Mouse (Mus musculus) olfactory bulb, adult 2 months (tissue): ENCODE measurements around the gene Mrps2. TPM values are rescaled to one million over a fixed set of nuclear protein-coding genes. Genes with fewer than 3 reads are reported as not detected.
"Not testable (repeated sequence)": the region's sequence is repeated elsewhere in the genome, so short reads cannot be mapped to it uniquely, and the experiment has no call there.

ENCODE experiments used
- H3K27ac ChIP-seq: fragments of 200-500 bp; 2 replicates; pipeline ENCODE4 v1.5.1; 2012; ENCODE audit warnings: low read depth, low read length; ENCODE audit not compliant: insufficient read depth
- H3K4me1 ChIP-seq: fragments of 200-500 bp; 2 replicates; pipeline ENCODE4 v1.6.1; 2012; ENCODE audit warnings: low read length; ENCODE audit not compliant: control insufficient read depth, insufficient read depth
- H3K4me3 ChIP-seq: fragments of 200-500 bp; 2 replicates; pipeline ENCODE4 v1.5.1; 2012; ENCODE audit warnings: mild to moderate bottlenecking, low read depth, low read length, moderate library complexity; ENCODE audit not compliant: insufficient read depth
- CTCF ChIP-seq: fragments of 200-500 bp; IDR thresholded peaks from 2 replicates; pipeline ENCODE4 v1.5.1; 2012; ENCODE audit warnings: low read depth, mild to moderate bottlenecking, low read length, moderate library complexity; ENCODE audit not compliant: insufficient read depth
- POLR2A ChIP-seq: fragments of 200-500 bp; IDR thresholded peaks from 2 replicates; pipeline ENCODE4 v1.6.1; 2012; ENCODE audit warnings: mild to moderate bottlenecking, low read depth, low read length, moderate library complexity; ENCODE audit not compliant: insufficient read depth
- WGBS: fragments of 180-500 bp; shearing (Covaris S2); methylation state at CpG from one replicate; pipeline ENCODE4 v1.1.7; 2018; 5-methylcytosine and 5-hydroxymethylcytosine counted together
- polyA plus RNA-seq: library from polyadenylated mRNA; stranded (reverse); fragments of >200 nt; gene quantifications from 2 replicates; pipeline ENCODE4 v1.2.4, GENCODE M21; 2012; ENCODE audit warnings: low replicate concordance; ENCODE audit not compliant: missing spikeins, insufficient read depth, insufficient read length

Gene Mrps2
- polyA plus RNA-seq, 1 experiment, result not detected

- no peak overlapping the region for H3K27ac ChIP-seq
- H3K4me3 ChIP-seq, result no peak overlapping the region
- no peak for TF ChIP-seq POLR2A
- TF ChIP-seq CTCF, result no peak
- WGBS, result 91% methylated on average over 16 of the region's 16 CpGs
- no peaks in the 10 kb centered on the region for H3K4me1 ChIP-seq
Observed at GRCm38 (mm10) chr2:28495801-28496595, 28.1 kb downstream of the Mrps2 start.

GRCm38 (mm10) chr2:28496671-28497070, 28.8 kb downstream of the Mrps2 start, which contains the start of gene Gbgt1:
Gene Gbgt1 (plus strand): TSS chr2:28496891.
- Histone ChIP-seq H3K4me1 (no peaks in the 10 kb centered on the region), H3K4me3 (no peak within 1 kb of the TSS), H3K27ac (no peak within 1 kb of the TSS)
- TF ChIP-seq POLR2A (no peak), CTCF (no peak)
- WGBS, result 70% methylated on average over 5 of the region's 5 CpGs

- no peaks in the 10 kb centered on the region for H3K4me1 ChIP-seq
Observed at GRCm38 (mm10) chr2:28497561-28497960, 29.7 kb downstream of the Mrps2 start.

GRCm38 (mm10) chr2:28498431-28498830, 30.6 kb downstream of the Mrps2 start:
- TF ChIP-seq POLR2A (no peak), CTCF (no peak)
- H3K4me1 ChIP-seq, result no peaks in the 10 kb centered on the region
- 90% methylated on average over 4 of the region's 4 CpGs for WGBS
- no peak overlapping the region for H3K4me3 ChIP-seq
- H3K27ac ChIP-seq, result no peak overlapping the region

More at GRCm38 (mm10) chr2:28497561-28497960, 29.7 kb downstream of the Mrps2 start:
- H3K4me3 ChIP-seq, result no peak overlapping the region
- H3K27ac ChIP-seq, result no peak overlapping the region
- TF ChIP-seq CTCF (no peak), POLR2A (no peak)
- 88% methylated on average over 5 of the region's 5 CpGs for WGBS

- 90% methylated on average over 10 of the region's 10 CpGs for WGBS
- no peak for TF ChIP-seq POLR2A
- no peak for TF ChIP-seq CTCF
- H3K4me1 ChIP-seq, result no peaks in the 10 kb centered on the region
Observed at GRCm38 (mm10) chr2:28502987-28503386, 35.1 kb downstream of the Mrps2 start.

GRCm38 (mm10) chr2:28504676-28505075, 36.8 kb downstream of the Mrps2 start:
- 89% methylated on average over 13 of the region's 13 CpGs for WGBS
- H3K4me3 ChIP-seq, result no peak overlapping the region
- no peak for TF ChIP-seq CTCF
- TF ChIP-seq POLR2A, result no peak
- no peak overlapping the region for H3K27ac ChIP-seq
- no peaks in the 10 kb centered on the region for H3K4me1 ChIP-seq

More at GRCm38 (mm10) chr2:28502987-28503386, 35.1 kb downstream of the Mrps2 start:
- Histone ChIP-seq H3K4me3 (no peak overlapping the region), H3K27ac (no peak overlapping the region)

- Histone ChIP-seq H3K4me3 (no peak within 1 kb of the TSS), H3K4me1 (no peaks in the 10 kb centered on the region), H3K27ac (no peak within 1 kb of the TSS)
- TF ChIP-seq CTCF, result no peak
- no peak for TF ChIP-seq POLR2A
- WGBS, result 86% methylated on average over 3 of the region's 3 CpGs
Observed at GRCm38 (mm10) chr2:28505795-28506194, 37.9 kb downstream of the Mrps2 start, which contains the start of gene Gm10134. Gene Gm10134 (plus strand): TSS chr2:28506095.

- H3K4me3 ChIP-seq, result no peak overlapping the region
- TF ChIP-seq POLR2A, result no peak
- no peak for TF ChIP-seq CTCF
Observed at GRCm38 (mm10) chr2:28506291-28506690, 38.4 kb downstream of the Mrps2 start.

GRCm38 (mm10) chr2:28511600-28511999, 43.7 kb downstream of the Mrps2 start:
- 55% methylated on average over 5 of the region's 5 CpGs for WGBS
- H3K4me1 ChIP-seq, result peaks cover 19% of the 10 kb centered on the region
- H3K4me3 ChIP-seq, H3K27ac ChIP-seq: not testable (repeated sequence)

More at GRCm38 (mm10) chr2:28506291-28506690, 38.4 kb downstream of the Mrps2 start:
- no peaks in the 10 kb centered on the region for H3K4me1 ChIP-seq
- WGBS, result 84% methylated on average over 6 of the region's 6 CpGs
- H3K27ac ChIP-seq, result no peak overlapping the region
